Mouse (Mus musculus) inflammation-experienced regulatory T-cells, adult 16 weeks (primary cell): ENCODE results near the gene Esp16. TPM values are rescaled to one million over a fixed set of nuclear protein-coding genes. Genes with fewer than 3 reads are reported as not detected.

ENCODE experiments used
- polyA plus RNA-seq: library from polyadenylated mRNA; unstranded; fragments of 100-300 nt; shearing (Covaris generic); gene quantifications from one replicate; pipeline ENCODE4 v1.2.1, GENCODE M21; 2017

Esp16 gene
- polyA plus RNA-seq, result not detected

DNA sequence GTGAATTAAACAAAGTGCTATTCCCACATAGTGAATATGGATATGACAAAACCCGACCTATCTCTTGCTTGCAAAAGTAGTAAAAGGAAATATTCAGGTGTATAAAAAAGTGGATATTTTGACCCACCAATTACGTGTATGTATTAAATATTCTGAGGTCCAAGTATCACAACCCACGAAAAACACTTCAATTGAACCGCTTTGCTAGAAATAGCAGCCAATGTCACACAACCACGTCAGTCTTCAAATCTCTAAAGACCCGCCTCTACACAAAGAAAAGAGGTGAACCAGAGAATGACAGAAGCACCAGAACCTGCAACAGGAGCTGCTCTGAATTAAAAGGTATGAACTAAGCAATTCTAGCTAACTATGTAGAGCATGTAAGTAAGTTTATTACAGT, at the start of gene Esp16:
Gene Esp16, plus strand, starts transcription at position 301 of the 400 bp plus-strand sequence.

Other genes starting within 250 kb of the Esp16 start
- not detected for gene Esp18, start 129.8 kb upstream of the Esp16 start, polyA plus RNA-seq
- gene Esp15, start 104.8 kb downstream of the Esp16 start, polyA plus RNA-seq, result not detected